18 mouse cellular contexts compared by ENCODE assay signal in the genomic region with DNA sequence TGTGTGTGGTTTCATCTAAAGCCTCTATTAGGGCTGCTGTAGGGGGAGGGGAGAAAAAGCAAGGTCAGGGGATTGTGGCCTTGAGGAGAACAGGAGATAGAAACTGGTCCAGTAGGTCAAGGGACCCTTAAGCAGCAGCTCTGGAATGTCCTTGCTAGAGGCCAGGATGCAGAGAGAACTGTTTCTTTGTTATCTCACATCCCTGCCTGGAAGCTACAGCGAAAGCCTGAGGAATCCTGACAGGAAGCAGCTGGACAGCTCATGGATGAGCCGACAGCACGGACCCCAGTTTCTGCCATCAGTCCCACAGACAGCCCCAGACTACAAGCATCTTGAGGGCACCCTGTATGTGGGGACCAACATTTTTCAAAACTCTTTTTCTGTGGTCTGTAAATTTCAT.
DNase-seq lines count a peak whose midpoint lies in the region; ATAC-seq lines count a peak whose summit lies in the region.
"Had no signal": no experiment of that assay in that cellular context is flagged by ENCODE, and none has a peak within 500 bp of the region (broad histone marks: within the 10 kb centered on the region; RNA-seq: fewer than 3 reads in every experiment).

No protein-coding gene starts in this region.

- no peak overlapping the region for H3K4me2 ChIP-seq in heart, embryonic 12.5 days
- no peak overlapping the region for H3K4me2 ChIP-seq in lung, embryonic 15.5 days
- H3K4me2 ChIP-seq: heart, embryonic 11.5 days; limb, embryonic 15.5 days; neural tube, embryonic 15.5 days had no signal

- no peaks in the 10 kb centered on the region for H3K36me3 ChIP-seq in heart, embryonic 12.5 days
- no peaks in the 10 kb centered on the region for H3K36me3 ChIP-seq in lung, embryonic 15.5 days
- H3K36me3 ChIP-seq: limb, embryonic 15.5 days; midbrain, embryonic 10.5 days; neural tube, embryonic 15.5 days had no signal

- H3K9me3 ChIP-seq in heart, embryonic 12.5 days (replicated peaks), result no peaks in the 10 kb centered on the region
- H3K9me3 ChIP-seq in lung, embryonic 15.5 days, result no peaks in the 10 kb centered on the region
- H3K9me3 ChIP-seq: limb, embryonic 15.5 days; midbrain, embryonic 10.5 days; neural tube, embryonic 15.5 days had no signal

- H3K4me1 ChIP-seq in heart, embryonic 12.5 days (replicated peaks), result peaks cover 12% of the 10 kb centered on the region
- H3K4me1 ChIP-seq in lung, embryonic 15.5 days, result no peaks in the 10 kb centered on the region
- H3K4me1 ChIP-seq: limb, embryonic 15.5 days; midbrain, embryonic 10.5 days; neural tube, embryonic 15.5 days had no signal

- H3K27me3 ChIP-seq in heart, embryonic 12.5 days (replicated peaks), result no peaks in the 10 kb centered on the region
- no peaks in the 10 kb centered on the region for H3K27me3 ChIP-seq in lung, embryonic 15.5 days
- H3K27me3 ChIP-seq: limb, embryonic 15.5 days; neural tube, embryonic 15.5 days had no signal

- no peak overlapping the region for H3K4me3 ChIP-seq in heart, embryonic 12.5 days
- H3K4me3 ChIP-seq in lung, embryonic 15.5 days, result no peak overlapping the region
- H3K4me3 ChIP-seq: gastrocnemius, adult 2 months; limb, embryonic 15.5 days; midbrain, embryonic 10.5 days; neural tube, embryonic 15.5 days had no signal

- DNase-seq in heart, postnatal 4 days, result peak; percentile 31
- no peak for DNase-seq in lung, postnatal 36 days
- peak; percentile 29 for DNase-seq in embryo, embryonic 11 days
- peak; percentile 34 for DNase-seq in mesoderm, embryonic 11.5 days (ENCODE audit: low read depth, low spot score)
- no peak for DNase-seq in layer of hippocampus, adult 11-12 months (ENCODE audit: low spot score)
- no peak for DNase-seq in right cerebral cortex, adult 18-20 months
- DNase-seq: cerebellum, postnatal 25 days; gastrocnemius, adult 2 months; thymus, postnatal 4 days had no signal

- H3K27ac ChIP-seq in heart, embryonic 12.5 days (ENCODE audit: poor library complexity, severe bottlenecking), result no peak overlapping the region
- no peak overlapping the region for H3K27ac ChIP-seq in lung, embryonic 15.5 days
- H3K27ac ChIP-seq: gastrocnemius, adult 2 months; limb, embryonic 15.5 days; neural tube, embryonic 15.5 days had no signal

- 14% methylated on average over 3 of the region's 3 CpGs for WGBS in heart, embryonic 12.5 days
- 34% methylated on average over 3 of the region's 3 CpGs for WGBS in lung, embryonic 15.5 days

- no peak overlapping the region for H3K9ac ChIP-seq in heart, embryonic 12.5 days
- no peak overlapping the region for H3K9ac ChIP-seq in lung, embryonic 15.5 days
- H3K9ac ChIP-seq: limb, embryonic 15.5 days; neural tube, embryonic 15.5 days had no signal

- no peak for ATAC-seq in heart, embryonic 12.5 days (ENCODE audit: insufficient number of reproducible peaks, low FRiP score)
- peak; percentile 31; the same call in 1 of the 2 replicates for ATAC-seq in lung, embryonic 15.5 days (ENCODE audit: borderline replicate concordance, extremely low read depth, low FRiP score, low TSS enrichment)
- ATAC-seq: forebrain, embryonic 16.5 days; hindbrain, embryonic 16.5 days; lung, postnatal 0 days had no signal

Comparison
In these comparisons a context has a peak if more than half of its experiments do, and no peak if none do; other contexts are left out.
1. DNase-seq: peak in heart, postnatal 4 days (single experiment), embryo, embryonic 11 days (single experiment) and mesoderm, embryonic 11.5 days (single experiment); none in lung, postnatal 36 days (single experiment), layer of hippocampus, adult 11-12 months (single experiment) and right cerebral cortex, adult 18-20 months (single experiment).